Mouse (Mus musculus): ENCODE results near the gene Ccdc15. TPM values are rescaled to one million over a fixed set of nuclear protein-coding genes. Genes with fewer than 3 reads are reported as not detected.

Gene Ccdc15
- polyA plus RNA-seq, 1 experiment from 2014 or later: 11.7 TPM

GRCm38 (mm10) chr9:37365706-37366105, 17.5 kb upstream of the Ccdc15 start:
- Histone ChIP-seq H3K27me3 (ENCODE audit: low read depth, poor library complexity, severe bottlenecking) (no peaks in the 10 kb centered on the region), H3K27ac (replicated peaks) (no peak overlapping the region), H3K4me1 (peaks cover 17% of the 10 kb centered on the region), H3K4me3 (no peak overlapping the region), H3K9me3 (replicated peaks) (no peaks in the 10 kb centered on the region), H3K36me3 (no peaks in the 10 kb centered on the region)
- WGBS: 71% methylated on average over 5 of the region's 5 CpGs
- DNase-seq (ENCODE audit: low spot score): no peak

- Histone ChIP-seq H3K4me3 (no peak overlapping the region), H3K36me3 (no peaks in the 10 kb centered on the region), H3K4me1 (peaks cover 30% of the 10 kb centered on the region), H3K9me3 (replicated peaks) (no peaks in the 10 kb centered on the region), H3K27me3 (ENCODE audit: low read depth, poor library complexity, severe bottlenecking) (no peaks in the 10 kb centered on the region), H3K27ac (replicated peaks) (no peak overlapping the region)
- 67% methylated on average over 3 of the region's 3 CpGs for WGBS
- no peak for DNase-seq (ENCODE audit: low spot score)
Measured at GRCm38 (mm10) chr9:37364392-37364791, 16.2 kb upstream of the Ccdc15 start.

DNA sequence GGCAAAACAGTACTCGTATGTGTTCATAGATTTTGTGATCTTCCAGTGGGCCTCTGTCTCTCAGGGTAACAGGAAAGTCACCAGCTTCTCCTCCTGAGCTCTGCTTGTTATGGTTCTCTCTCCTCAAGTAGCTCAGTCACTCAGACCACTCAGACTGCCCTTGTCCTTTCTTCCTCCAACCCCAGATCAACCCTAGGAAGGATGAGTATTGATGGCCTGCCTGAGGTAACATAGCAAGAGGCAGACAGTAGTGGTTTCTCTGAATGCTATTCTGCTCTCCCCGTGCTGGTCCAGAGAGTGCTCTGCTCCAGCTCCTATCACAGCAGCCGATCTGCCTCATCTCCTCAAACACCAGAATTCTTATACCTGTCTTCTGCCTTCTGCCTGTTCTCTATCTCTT, 15.3 kb upstream of the Ccdc15 start:
- no peak overlapping the region for H3K4me3 ChIP-seq
- peaks cover 38% of the 10 kb centered on the region for H3K4me1 ChIP-seq
- 76% methylated on average over 3 of the region's 3 CpGs for WGBS
- no peaks in the 10 kb centered on the region for H3K36me3 ChIP-seq
- no peak for DNase-seq (ENCODE audit: low spot score)
- 0 out of 2 replicates have a peak overlapping the region, but pooled peaks have one; percentile 19 for H3K27ac ChIP-seq (replicated peaks)
- no peaks in the 10 kb centered on the region for H3K27me3 ChIP-seq (ENCODE audit: low read depth, poor library complexity, severe bottlenecking)
- no peaks in the 10 kb centered on the region for H3K9me3 ChIP-seq (replicated peaks)

DNA sequence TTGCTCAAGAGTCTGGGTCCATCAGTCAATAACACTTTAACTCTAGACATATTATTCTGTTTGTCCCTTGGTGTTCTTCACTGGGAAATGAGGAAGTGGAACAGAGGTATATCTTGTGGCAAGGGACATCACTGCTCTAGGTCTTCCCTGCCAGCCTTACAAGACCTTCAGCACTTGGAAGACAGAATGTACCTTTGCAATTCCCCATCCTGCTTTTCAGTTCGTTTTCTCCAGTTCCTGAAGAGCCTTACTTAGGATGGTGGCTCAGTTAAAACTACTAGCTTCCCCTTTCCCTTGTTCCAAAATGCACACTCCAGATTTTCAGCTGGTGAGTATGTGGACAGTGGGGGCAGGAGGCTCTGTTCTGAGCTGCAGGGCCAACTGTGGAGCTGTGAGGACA, 14.6 kb upstream of the Ccdc15 start:
- H3K4me3 ChIP-seq: no peak overlapping the region
- H3K27ac ChIP-seq (replicated peaks): 0 out of 2 replicates have a peak overlapping the region, but pooled peaks have one; percentile 19
- no peaks in the 10 kb centered on the region for H3K36me3 ChIP-seq
- H3K27me3 ChIP-seq (ENCODE audit: low read depth, poor library complexity, severe bottlenecking): no peaks in the 10 kb centered on the region
- peaks cover 45% of the 10 kb centered on the region for H3K4me1 ChIP-seq
- 73% methylated on average over 1 of the region's 1 CpGs for WGBS
- no peak for DNase-seq (ENCODE audit: low spot score)
- H3K9me3 ChIP-seq (replicated peaks): no peaks in the 10 kb centered on the region

- Histone ChIP-seq H3K27ac (replicated peaks) (no peak overlapping the region), H3K27me3 (ENCODE audit: low read depth, poor library complexity, severe bottlenecking) (no peaks in the 10 kb centered on the region), H3K4me1 (peaks cover 45% of the 10 kb centered on the region), H3K4me3 (no peak overlapping the region), H3K9me3 (replicated peaks) (no peaks in the 10 kb centered on the region), H3K36me3 (no peaks in the 10 kb centered on the region)
- no peak for DNase-seq (ENCODE audit: low spot score)
Measured at GRCm38 (mm10) chr9:37362084-37362483, 13.9 kb upstream of the Ccdc15 start.

GRCm38 (mm10) chr9:37359331-37360220, 11.3 kb upstream of the Ccdc15 start:
- Histone ChIP-seq H3K4me3 (peak overlapping the region; percentile 20), H3K36me3 (no peaks in the 10 kb centered on the region), H3K27me3 (ENCODE audit: low read depth, poor library complexity, severe bottlenecking) (no peaks in the 10 kb centered on the region), H3K9me3 (replicated peaks) (no peaks in the 10 kb centered on the region), H3K4me1 (peaks cover 44% of the 10 kb centered on the region), H3K27ac (replicated peaks) (peak overlapping the region; percentile 91)
- 14% methylated on average over 6 of the region's 6 CpGs for WGBS
- DNase-seq (ENCODE audit: low spot score): peak; percentile 82

- 70% methylated on average over 7 of the region's 7 CpGs for WGBS
- Histone ChIP-seq H3K27me3 (ENCODE audit: low read depth, poor library complexity, severe bottlenecking) (no peaks in the 10 kb centered on the region), H3K9me3 (replicated peaks) (no peaks in the 10 kb centered on the region), H3K4me3 (peak overlapping the region; percentile 20; the same call in 1 of the 2 replicates), H3K4me1 (peaks cover 37% of the 10 kb centered on the region), H3K27ac (replicated peaks) (peak overlapping the region; percentile 91), H3K36me3 (no peaks in the 10 kb centered on the region)
- peak; percentile 20 for DNase-seq (ENCODE audit: low spot score)
Measured at GRCm38 (mm10) chr9:37358713-37359330, 10.6 kb upstream of the Ccdc15 start.

- peaks cover 16% of the 10 kb centered on the region for H3K4me1 ChIP-seq
- H3K4me3 ChIP-seq: no peak overlapping the region
- H3K36me3 ChIP-seq: no peaks in the 10 kb centered on the region
- no peaks in the 10 kb centered on the region for H3K9me3 ChIP-seq (replicated peaks)
- DNase-seq (ENCODE audit: low spot score): no peak
- no peak overlapping the region for H3K27ac ChIP-seq (replicated peaks)
- H3K27me3 ChIP-seq (ENCODE audit: low read depth, poor library complexity, severe bottlenecking): no peaks in the 10 kb centered on the region
- 82% methylated on average over 1 of the region's 1 CpGs for WGBS
Measured at GRCm38 (mm10) chr9:37354485-37354884, 6.3 kb upstream of the Ccdc15 start.

GRCm38 (mm10) chr9:37351266-37351665, 3.0 kb upstream of the Ccdc15 start:
- H3K4me1 ChIP-seq: peaks cover 18% of the 10 kb centered on the region
- H3K27me3 ChIP-seq (ENCODE audit: low read depth, poor library complexity, severe bottlenecking): no peaks in the 10 kb centered on the region
- no peak overlapping the region for H3K4me3 ChIP-seq
- no peaks in the 10 kb centered on the region for H3K9me3 ChIP-seq (replicated peaks)
- H3K27ac ChIP-seq (replicated peaks): no peak overlapping the region
- H3K36me3 ChIP-seq: no peaks in the 10 kb centered on the region
- no peak for DNase-seq (ENCODE audit: low spot score)
- 54% methylated on average over 2 of the region's 2 CpGs for WGBS

DNA sequence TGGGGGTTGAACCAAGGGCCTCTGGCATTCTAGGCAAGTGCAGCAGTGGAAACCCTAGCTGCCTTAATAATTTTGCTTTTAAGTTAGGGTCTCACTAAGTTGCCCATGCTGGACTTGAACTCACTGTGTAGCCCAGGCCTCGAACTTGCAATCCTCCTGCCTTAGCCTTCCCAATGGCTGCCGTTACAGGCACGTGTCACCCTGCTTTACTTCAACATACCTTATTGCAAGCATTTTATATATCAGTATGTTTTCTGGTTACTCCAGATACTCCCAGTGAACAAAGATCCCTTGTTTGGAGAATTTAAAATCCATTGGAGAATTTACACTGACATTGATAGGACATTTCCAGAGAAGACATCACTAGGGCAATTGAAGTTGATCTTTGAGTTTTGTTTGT, 818 bp upstream of the Ccdc15 start:
- no peak for DNase-seq (ENCODE audit: low spot score)
- no peaks in the 10 kb centered on the region for H3K27me3 ChIP-seq (ENCODE audit: low read depth, poor library complexity, severe bottlenecking)
- peaks cover 18% of the 10 kb centered on the region for H3K4me1 ChIP-seq
- WGBS: 96% methylated on average over 3 of the region's 3 CpGs
- no peaks in the 10 kb centered on the region for H3K9me3 ChIP-seq (replicated peaks)
- peak overlapping the region; percentile 67 for H3K4me3 ChIP-seq
- peak overlapping the region; percentile 92 for H3K27ac ChIP-seq (replicated peaks)
- H3K36me3 ChIP-seq: peaks cover 7% of the 10 kb centered on the region; the same call in 1 of the 2 replicates

GRCm38 (mm10) chr9:37347184-37347987, 846 bp downstream of the Ccdc15 start:
- peak overlapping the region; percentile 92 for H3K27ac ChIP-seq (replicated peaks)
- WGBS: 27% methylated on average over 12 of the region's 12 CpGs
- no peak for DNase-seq (ENCODE audit: low spot score)

GRCm38 (mm10) chr9:37345406-37345805, 2.8 kb downstream of the Ccdc15 start:
- WGBS: 83% methylated on average over 3 of the region's 3 CpGs
- H3K27me3 ChIP-seq (ENCODE audit: low read depth, poor library complexity, severe bottlenecking): no peaks in the 10 kb centered on the region
- H3K36me3 ChIP-seq: peaks cover 39% of the 10 kb centered on the region
- DNase-seq (ENCODE audit: low spot score): no peak
- H3K4me3 ChIP-seq: no peak overlapping the region
- no peak overlapping the region for H3K27ac ChIP-seq (replicated peaks)
- H3K9me3 ChIP-seq (replicated peaks): no peaks in the 10 kb centered on the region
- H3K4me1 ChIP-seq: peaks cover 18% of the 10 kb centered on the region

More at GRCm38 (mm10) chr9:37347184-37347987, 846 bp downstream of the Ccdc15 start:
- Histone ChIP-seq H3K4me3 (peak overlapping the region; percentile 67), H3K36me3 (peaks cover 19% of the 10 kb centered on the region), H3K27me3 (ENCODE audit: low read depth, poor library complexity, severe bottlenecking) (no peaks in the 10 kb centered on the region), H3K4me1 (peaks cover 18% of the 10 kb centered on the region), H3K9me3 (replicated peaks) (no peaks in the 10 kb centered on the region)
